Mouse (Mus musculus): ENCODE measurements around the gene Rasl11b. TPM values are rescaled to one million over a fixed set of nuclear protein-coding genes. Genes with fewer than 3 reads are reported as not detected.
A peak's percentile ranks its signal among the peaks of the same experiment; 100 is the strongest.

Rasl11b gene
- polyA plus RNA-seq (2012; rRNA removed): 32.3 and 37.9 TPM in 2 replicates

GRCm38 (mm10) chr5:74194841-74195613, at the start of gene Rasl11b:
Gene Rasl11b (plus strand): TSS chr5:74195286.
- DNase-seq: peak; percentile 92
- peaks cover 3% of the 10 kb centered on the region for H3K4me1 ChIP-seq (ENCODE audit: control insufficient read depth, insufficient read depth, low read length)
- TF ChIP-seq POLR2A (IDR thresholded peaks at IDR 0.05; ENCODE audit: borderline replicate concordance, extremely low read depth, low read depth, low read length) (peak; percentile 93), CTCF (IDR thresholded peaks at IDR 0.05; ENCODE audit: insufficient read depth, low read length) (no peak)
- 1% methylated on average over 79 of the region's 82 CpGs for WGBS
- peak within 1 kb of the TSS; percentile 99 for H3K4me3 ChIP-seq (replicated peaks; ENCODE audit: extremely low read depth, low read depth, low read length)

- no peak for TF ChIP-seq POLR2A (IDR thresholded peaks at IDR 0.05; ENCODE audit: borderline replicate concordance, extremely low read depth, low read depth, low read length)
- no peak for TF ChIP-seq CTCF (IDR thresholded peaks at IDR 0.05; ENCODE audit: insufficient read depth, low read length)
- Histone ChIP-seq H3K4me1 (ENCODE audit: control insufficient read depth, insufficient read depth, low read length) (peaks cover 2% of the 10 kb centered on the region; the same call in 1 of the 2 replicates), H3K4me3 (replicated peaks; ENCODE audit: extremely low read depth, low read depth, low read length) (no peak overlapping the region)
- 53% methylated on average over 10 of the region's 10 CpGs for WGBS
- no peak for DNase-seq
These were observed 47.5 kb upstream of the Rasl11b start for GRCm38 (mm10) chr5:74147631-74148030.

GRCm38 (mm10) chr5:74149975-74150374, 45.1 kb upstream of the Rasl11b start:
- Histone ChIP-seq H3K4me1 (ENCODE audit: control insufficient read depth, insufficient read depth, low read length) (peaks cover 2% of the 10 kb centered on the region; the same call in 1 of the 2 replicates), H3K4me3 (replicated peaks; ENCODE audit: extremely low read depth, low read depth, low read length) (no peak overlapping the region)
- no peak for DNase-seq
- TF ChIP-seq CTCF (IDR thresholded peaks at IDR 0.05; ENCODE audit: insufficient read depth, low read length): no peak
- no peak for TF ChIP-seq POLR2A (IDR thresholded peaks at IDR 0.05; ENCODE audit: borderline replicate concordance, extremely low read depth, low read depth, low read length)
- WGBS: 63% methylated on average over 6 of the region's 6 CpGs

- no peak for DNase-seq
- Histone ChIP-seq H3K4me3 (replicated peaks; ENCODE audit: extremely low read depth, low read depth, low read length) (no peak overlapping the region), H3K4me1 (ENCODE audit: control insufficient read depth, insufficient read depth, low read length) (0 out of 2 replicates have a peak, but pooled peaks cover 2% of the 10 kb centered on the region)
- TF ChIP-seq POLR2A (IDR thresholded peaks at IDR 0.05; ENCODE audit: borderline replicate concordance, extremely low read depth, low read depth, low read length) (no peak), CTCF (IDR thresholded peaks at IDR 0.05; ENCODE audit: insufficient read depth, low read length) (no peak)
- WGBS: 63% methylated on average over 11 of the region's 11 CpGs
These were observed 43.3 kb upstream of the Rasl11b start for GRCm38 (mm10) chr5:74151774-74152173.

- 76% methylated on average over 7 of the region's 7 CpGs for WGBS
- H3K4me1 ChIP-seq (ENCODE audit: control insufficient read depth, insufficient read depth, low read length): peaks cover 2% of the 10 kb centered on the region; the same call in 1 of the 2 replicates
- TF ChIP-seq POLR2A (IDR thresholded peaks at IDR 0.05; ENCODE audit: borderline replicate concordance, extremely low read depth, low read depth, low read length) (no peak), CTCF (IDR thresholded peaks at IDR 0.05; ENCODE audit: insufficient read depth, low read length) (no peak)
- DNase-seq: no peak
- no peak overlapping the region for H3K4me3 ChIP-seq (replicated peaks; ENCODE audit: extremely low read depth, low read depth, low read length)
These were observed 39.2 kb upstream of the Rasl11b start for GRCm38 (mm10) chr5:74155860-74156351.

GRCm38 (mm10) chr5:74158929-74159632, 36.0 kb upstream of the Rasl11b start:
- WGBS: 77% methylated on average over 6 of the region's 6 CpGs
- no peak for DNase-seq
- H3K4me3 ChIP-seq (replicated peaks; ENCODE audit: extremely low read depth, low read depth, low read length): no peak overlapping the region
- H3K4me1 ChIP-seq (ENCODE audit: control insufficient read depth, insufficient read depth, low read length): peaks cover 2% of the 10 kb centered on the region; the same call in 1 of the 2 replicates
- TF ChIP-seq POLR2A (IDR thresholded peaks at IDR 0.05; ENCODE audit: borderline replicate concordance, extremely low read depth, low read depth, low read length): no peak
- TF ChIP-seq CTCF (IDR thresholded peaks at IDR 0.05; ENCODE audit: insufficient read depth, low read length): no peak

GRCm38 (mm10) chr5:74159906-74160305, 35.2 kb upstream of the Rasl11b start:
- TF ChIP-seq POLR2A (IDR thresholded peaks at IDR 0.05; ENCODE audit: borderline replicate concordance, extremely low read depth, low read depth, low read length) (no peak), CTCF (IDR thresholded peaks at IDR 0.05; ENCODE audit: insufficient read depth, low read length) (no peak)
- DNase-seq: no peak
- Histone ChIP-seq H3K4me3 (replicated peaks; ENCODE audit: extremely low read depth, low read depth, low read length) (no peak overlapping the region), H3K4me1 (ENCODE audit: control insufficient read depth, insufficient read depth, low read length) (peaks cover 2% of the 10 kb centered on the region; the same call in 1 of the 2 replicates)
- WGBS: 31% methylated on average over 7 of the region's 7 CpGs

- DNase-seq: no peak
- TF ChIP-seq CTCF (IDR thresholded peaks at IDR 0.05; ENCODE audit: insufficient read depth, low read length): no peak
- no peak for TF ChIP-seq POLR2A (IDR thresholded peaks at IDR 0.05; ENCODE audit: borderline replicate concordance, extremely low read depth, low read depth, low read length)
- peaks cover 2% of the 10 kb centered on the region; the same call in 1 of the 2 replicates for H3K4me1 ChIP-seq (ENCODE audit: control insufficient read depth, insufficient read depth, low read length)
- H3K4me3 ChIP-seq (replicated peaks; ENCODE audit: extremely low read depth, low read depth, low read length): no peak overlapping the region
- WGBS: 55% methylated on average over 4 of the region's 4 CpGs
These were observed 34.7 kb upstream of the Rasl11b start for GRCm38 (mm10) chr5:74160349-74160748.

- 26% methylated on average over 15 of the region's 15 CpGs for WGBS
- DNase-seq: peak; percentile 72
- Histone ChIP-seq H3K4me1 (ENCODE audit: control insufficient read depth, insufficient read depth, low read length) (peaks cover 2% of the 10 kb centered on the region; the same call in 1 of the 2 replicates), H3K4me3 (replicated peaks; ENCODE audit: extremely low read depth, low read depth, low read length) (no peak overlapping the region)
- no peak for TF ChIP-seq POLR2A (IDR thresholded peaks at IDR 0.05; ENCODE audit: borderline replicate concordance, extremely low read depth, low read depth, low read length)
- no peak for TF ChIP-seq CTCF (IDR thresholded peaks at IDR 0.05; ENCODE audit: insufficient read depth, low read length)
These were observed 33.7 kb upstream of the Rasl11b start for GRCm38 (mm10) chr5:74161297-74161926.
